Mouse (Mus musculus): Measurements from ENCODE around the gene Tlnrd1.
A peak's percentile ranks its signal among the peaks of the same experiment; 100 is the strongest.

- TF ChIP-seq POLR2A (IDR thresholded peaks at IDR 0.05; ENCODE audit: low read depth, low read length) (no peak), CTCF (IDR thresholded peaks at IDR 0.05; ENCODE audit: extremely low read depth, insufficient read length, insufficient replicate concordance, low read depth, low read length) (0 out of 2 replicates have a peak, but pooled peaks have one; percentile 2)
Measured at GRCm38 (mm10) chr7:83859378-83860083, 24.6 kb downstream of the Tlnrd1 start.
